In genomic region chr2:28629911-28630381, GRCm38 (mm10) we compare ENCODE assay signal across 15 mouse cellular contexts. TPM values are rescaled to one million over a fixed set of nuclear protein-coding genes. Genes with fewer than 3 reads are reported as not detected.
DNase-seq lines count a peak whose midpoint lies in the region; ATAC-seq and TF ChIP-seq lines count a peak whose summit lies in the region.
"Had no signal": no experiment of that assay in that cellular context is flagged by ENCODE, and none has a peak within 500 bp of the region (broad histone marks: within the 10 kb centered on the region; RNA-seq: fewer than 3 reads in every experiment).

No protein-coding gene starts in this region.

- H3K27me3 ChIP-seq in limb, embryonic 14.5 days (ENCODE audit: control insufficient read depth, insufficient read depth, low read length), result no peaks in the 10 kb centered on the region
- H3K27me3 ChIP-seq in stomach, embryonic 14.5 days (ENCODE audit: control insufficient read depth, insufficient read depth, low read length), result no peaks in the 10 kb centered on the region
- H3K27me3 ChIP-seq in forebrain, postnatal 0 days (ENCODE audit: insufficient read depth, low read length), result no peaks in the 10 kb centered on the region
- H3K27me3 ChIP-seq: hindbrain, embryonic 13.5 days had no signal

- no peak for TF ChIP-seq POLR2A in limb, embryonic 14.5 days (IDR thresholded peaks at IDR 0.05; ENCODE audit: borderline replicate concordance, extremely low read depth, insufficient read depth, insufficient read length)

- H3K36me3 ChIP-seq in limb, embryonic 14.5 days (ENCODE audit: control insufficient read depth, insufficient read depth, low read length), result no peaks in the 10 kb centered on the region
- H3K36me3 ChIP-seq in stomach, embryonic 14.5 days (ENCODE audit: control insufficient read depth, insufficient read depth, low read length), result no peaks in the 10 kb centered on the region
- H3K36me3 ChIP-seq in forebrain, postnatal 0 days (ENCODE audit: insufficient read depth), result no peaks in the 10 kb centered on the region
- H3K36me3 ChIP-seq: heart, embryonic 12.5 days; hindbrain, embryonic 13.5 days had no signal

- no peak overlapping the region for H3K4me2 ChIP-seq in limb, embryonic 14.5 days (replicated peaks; ENCODE audit: low read depth, low read length, severe bottlenecking)
- H3K4me2 ChIP-seq in stomach, embryonic 14.5 days (replicated peaks; ENCODE audit: low read depth, low read length), result no peak overlapping the region
- H3K4me2 ChIP-seq in forebrain, postnatal 0 days (ENCODE audit: low read depth), result no peak overlapping the region
- H3K4me2 ChIP-seq: heart, embryonic 12.5 days; hindbrain, embryonic 13.5 days had no signal

- no peak overlapping the region for H3K27ac ChIP-seq in limb, embryonic 14.5 days (replicated peaks; ENCODE audit: low read depth, low read length)
- no peak overlapping the region for H3K27ac ChIP-seq in stomach, embryonic 14.5 days (ENCODE audit: low read length)
- no peak overlapping the region for H3K27ac ChIP-seq in forebrain, postnatal 0 days (ENCODE audit: low read depth, low read length)
- H3K27ac ChIP-seq: hindbrain, embryonic 13.5 days had no signal

- peak; percentile 82 for ATAC-seq in limb, embryonic 14.5 days (ENCODE audit: low FRiP score, low read depth)
- ATAC-seq in stomach, embryonic 14.5 days (ENCODE audit: insufficient number of reproducible peaks, insufficient read depth, low FRiP score, low read depth), result 0 out of 2 replicates have a peak, but pooled peaks have one; percentile 69
- ATAC-seq in forebrain, postnatal 0 days, result no peak

- TF ChIP-seq CTCF in forebrain, postnatal 0 days (IDR thresholded peaks at IDR 0.05; ENCODE audit: low read depth), result no peak

- no peak overlapping the region for H3K9ac ChIP-seq in limb, embryonic 14.5 days (ENCODE audit: low read depth, low read length, severe bottlenecking)
- no peak overlapping the region for H3K9ac ChIP-seq in stomach, embryonic 14.5 days (replicated peaks; ENCODE audit: low read depth, low read length)
- no peak overlapping the region for H3K9ac ChIP-seq in forebrain, postnatal 0 days
- H3K9ac ChIP-seq: heart, embryonic 12.5 days; hindbrain, embryonic 13.5 days had no signal

- H3K4me3 ChIP-seq in limb, embryonic 14.5 days (replicated peaks; ENCODE audit: low read length), result no peak overlapping the region
- no peak overlapping the region for H3K4me3 ChIP-seq in stomach, embryonic 14.5 days (ENCODE audit: low read depth, low read length)
- no peak overlapping the region for H3K4me3 ChIP-seq in forebrain, postnatal 0 days (ENCODE audit: low read depth, low read length)
- H3K4me3 ChIP-seq: heart, embryonic 12.5 days; hindbrain, embryonic 13.5 days had no signal

- H3K4me1 ChIP-seq in limb, embryonic 14.5 days (ENCODE audit: control insufficient read depth, insufficient read depth, low read length), result peaks cover 13% of the 10 kb centered on the region
- H3K4me1 ChIP-seq in stomach, embryonic 14.5 days (ENCODE audit: control insufficient read depth, insufficient read depth, low read length), result 0 out of 2 replicates have a peak, but pooled peaks cover 8% of the 10 kb centered on the region
- no peaks in the 10 kb centered on the region for H3K4me1 ChIP-seq in forebrain, postnatal 0 days (ENCODE audit: insufficient read depth)
- H3K4me1 ChIP-seq: heart, embryonic 12.5 days had no signal

- H3K9me3 ChIP-seq in limb, embryonic 14.5 days (ENCODE audit: control insufficient read depth, low read length), result no peaks in the 10 kb centered on the region
- H3K9me3 ChIP-seq in stomach, embryonic 14.5 days (ENCODE audit: control insufficient read depth, low read depth, low read length), result no peaks in the 10 kb centered on the region
- no peaks in the 10 kb centered on the region for H3K9me3 ChIP-seq in forebrain, postnatal 0 days (ENCODE audit: low read length)
- H3K9me3 ChIP-seq: hindbrain, embryonic 13.5 days had no signal

- peak; percentile 32 for DNase-seq in embryo, embryonic 11 days
- no peak for DNase-seq in embryo, embryonic 9.5 days (ENCODE audit: extremely low spot score)
- DNase-seq in kidney, adult 8-10 months, result peak; percentile 59 to 87
- peak; percentile 71 for DNase-seq in limb, embryonic 14.5 days (ENCODE audit: low spot score)
- DNase-seq in layer of hippocampus, adult 11-12 months (ENCODE audit: low spot score), result no peak
- DNase-seq in gastrocnemius, postnatal 25 days, result no peak
- DNase-seq in forebrain, postnatal 0 days, result no peak
- DNase-seq: adrenal gland, adult 2 months; cerebellum, adult 11 months; lung, postnatal 36 days had no signal

- WGBS in limb, embryonic 14.5 days, result 4% methylated on average over 4 of the region's 4 CpGs
- WGBS in stomach, embryonic 14.5 days, result 36% methylated on average over 4 of the region's 4 CpGs
- 60% methylated on average over 4 of the region's 4 CpGs for WGBS in forebrain, postnatal 0 days

RNA-seq across cellular contexts. Expression of gene Gfi1b, which starts 8.2 kb away (rescaled TPM):
- polyA plus RNA-seq in limb, embryonic 14.5 days (2012; rRNA removed), result 0.33 and 0.51 TPM in 2 replicates
- 0.29 and 0.32 TPM in 2 replicates for polyA plus RNA-seq in limb, embryonic 14.5 days (2014; fragmentation: Nextera tagmentation; extraction: Ambion mirVana)
- 0.55 and 0.56 TPM in 2 replicates for polyA plus RNA-seq in stomach, embryonic 14.5 days (2014; fragmentation: Nextera tagmentation; extraction: Ambion mirVana)
- not detected for total RNA-seq in gastrocnemius, postnatal 25 days (2021)
- total RNA-seq in forebrain, postnatal 0 days (2014; rRNA removed), result not detected in 2 replicates
- not detected in 2 replicates for polyA plus RNA-seq in forebrain, postnatal 0 days (2015; fragmentation: Nextera tagmentation; extraction: Ambion mirVana)
- total RNA-seq: adrenal gland, adult 2 months; layer of hippocampus, postnatal 25 days had no signal
- polyA plus RNA-seq: frontal cortex, adult 2 months had no signal

RNA-seq across cellular contexts. Expression of gene Tsc1, which starts 11.1 kb away (rescaled TPM):
- polyA plus RNA-seq in limb, embryonic 14.5 days (2012; rRNA removed), result 18.5 and 20.4 TPM in 2 replicates
- polyA plus RNA-seq in limb, embryonic 14.5 days (2014; fragmentation: Nextera tagmentation; extraction: Ambion mirVana), result 15.7 and 17.8 TPM in 2 replicates
- 20.5 and 22.7 TPM in 2 replicates for polyA plus RNA-seq in stomach, embryonic 14.5 days (2014; fragmentation: Nextera tagmentation; extraction: Ambion mirVana)
- 10 to 100 TPM; 26.9 to 32.5 TPM for total RNA-seq in gastrocnemius, postnatal 25 days (2021)
- total RNA-seq in forebrain, postnatal 0 days (2014; rRNA removed), result 35.4 and 43.4 TPM in 2 replicates
- polyA plus RNA-seq in forebrain, postnatal 0 days (2015; fragmentation: Nextera tagmentation; extraction: Ambion mirVana), result 7.7 and 16.8 TPM in 2 replicates

RNA-seq across cellular contexts. Expression of gene Gtf3c5, which starts 46.4 kb away (rescaled TPM):
- 52.4 and 52.6 TPM in 2 replicates for polyA plus RNA-seq in limb, embryonic 14.5 days (2012; rRNA removed)
- 29.7 and 31.1 TPM in 2 replicates for polyA plus RNA-seq in limb, embryonic 14.5 days (2014; fragmentation: Nextera tagmentation; extraction: Ambion mirVana)
- 29.0 and 30.5 TPM in 2 replicates for polyA plus RNA-seq in stomach, embryonic 14.5 days (2014; fragmentation: Nextera tagmentation; extraction: Ambion mirVana)
- total RNA-seq in gastrocnemius, postnatal 25 days (2021), result 1 to 10 TPM; 7.3 to 7.6 TPM
- total RNA-seq in forebrain, postnatal 0 days (2014; rRNA removed), result 26.9 and 33.3 TPM in 2 replicates
- 20.0 and 32.7 TPM in 2 replicates for polyA plus RNA-seq in forebrain, postnatal 0 days (2015; fragmentation: Nextera tagmentation; extraction: Ambion mirVana)

Comparison
In these comparisons a context has a peak if more than half of its experiments do, and no peak if none do; other contexts are left out.
1. DNase-seq: peak in embryo, embryonic 11 days (single experiment), kidney, adult 8-10 months (2 of 2) and limb, embryonic 14.5 days (single experiment); none in embryo, embryonic 9.5 days (single experiment), layer of hippocampus, adult 11-12 months (single experiment), gastrocnemius, postnatal 25 days (single experiment) and forebrain, postnatal 0 days (single experiment).